In the genomic region with DNA sequence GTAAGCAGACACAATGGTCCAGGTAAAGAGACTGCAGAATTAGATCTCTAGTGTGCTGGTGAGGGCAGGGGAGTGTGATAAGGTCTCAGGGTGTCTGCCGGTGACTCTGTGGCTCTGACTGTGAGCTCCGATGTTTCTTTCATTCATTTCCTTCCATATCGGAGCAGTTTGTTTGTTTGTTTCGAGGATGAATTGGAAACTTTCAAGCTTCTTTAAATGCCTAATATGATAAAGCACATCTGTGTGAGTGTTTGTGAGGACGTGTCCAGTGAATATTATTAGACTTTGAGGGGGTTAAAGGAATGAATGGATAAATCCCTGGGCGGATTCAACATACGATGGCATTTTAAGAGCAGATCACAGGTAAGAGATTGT, we compare ENCODE assay signal across 8 mouse cellular contexts. TPM values are rescaled to one million over a fixed set of nuclear protein-coding genes. Genes with fewer than 3 reads are reported as not detected.
DNase-seq lines count a peak whose midpoint lies in the region; ATAC-seq and TF ChIP-seq lines count a peak whose summit lies in the region.

No protein-coding gene starts in this region.

- H3K27me3 ChIP-seq in kidney, embryonic 16.5 days (ENCODE audit: insufficient read depth, low read length), result no peaks in the 10 kb centered on the region
- H3K27me3 ChIP-seq in hindbrain, embryonic 16.5 days (replicated peaks; ENCODE audit: control insufficient read depth, insufficient read depth, low read length), result no peaks in the 10 kb centered on the region

- peak overlapping the region; percentile 38; the same call in 1 of the 2 replicates for H3K27ac ChIP-seq in kidney, embryonic 16.5 days (ENCODE audit: low read length)
- no peak overlapping the region for H3K27ac ChIP-seq in bone marrow, adult 2 months (ENCODE audit: control insufficient read depth, insufficient read depth, low read depth, low read length, poor library complexity)
- peak overlapping the region; percentile 72 for H3K27ac ChIP-seq in hindbrain, embryonic 16.5 days (ENCODE audit: low read depth, low read length)

- no peak for TF ChIP-seq CTCF in bone marrow, adult 2 months (IDR thresholded peaks at IDR 0.05; ENCODE audit: control insufficient read depth, insufficient read depth, low read length)

- peaks cover 12% of the 10 kb centered on the region for H3K4me1 ChIP-seq in kidney, embryonic 16.5 days (ENCODE audit: insufficient read depth, low read length)
- H3K4me1 ChIP-seq in bone marrow, adult 2 months (ENCODE audit: control insufficient read depth, insufficient read depth, low read length), result peaks cover 3% of the 10 kb centered on the region; the same call in 1 of the 2 replicates
- H3K4me1 ChIP-seq in hindbrain, embryonic 16.5 days (ENCODE audit: control insufficient read depth, insufficient read depth, low read depth, low read length), result peaks cover 11% of the 10 kb centered on the region

- no peak for DNase-seq in kidney, adult 18-20 months
- DNase-seq in naive thymus-derived CD4-positive, alpha-beta T cell, adult 2 months (ENCODE audit: low read depth), result peak; percentile 69
- DNase-seq in spleen, postnatal 14 days (ENCODE audit: low spot score in 2 of 2), result no peak
- no peak for DNase-seq in left cerebral cortex, postnatal 4 days
- DNase-seq in adrenal gland, adult 8-10 months, result no peak

- ATAC-seq in kidney, embryonic 16.5 days (ENCODE audit: low FRiP score, low TSS enrichment), result no peak
- no peak for ATAC-seq in hindbrain, embryonic 16.5 days

- H3K9me3 ChIP-seq in kidney, embryonic 16.5 days (ENCODE audit: low read length), result no peaks in the 10 kb centered on the region
- no peaks in the 10 kb centered on the region for H3K9me3 ChIP-seq in hindbrain, embryonic 16.5 days (ENCODE audit: control insufficient read depth, low read length)

- H3K4me2 ChIP-seq in kidney, embryonic 16.5 days (replicated peaks; ENCODE audit: low read depth, low read length), result peak overlapping the region; percentile 56
- H3K4me2 ChIP-seq in hindbrain, embryonic 16.5 days (ENCODE audit: low read length), result peak overlapping the region; percentile 56

- WGBS in kidney, embryonic 16.5 days, result 20% methylated on average over 7 of the region's 7 CpGs
- 28% methylated on average over 7 of the region's 7 CpGs for WGBS in bone marrow, adult 2 months
- WGBS in hindbrain, embryonic 16.5 days, result 19% methylated on average over 7 of the region's 7 CpGs

- intact Hi-C loops in left cerebral cortex, postnatal 4 days (cut with DNase I), result loop anchor here (2.0 kb wide), 1 partner anchor 39 kb away; no protein-coding TSS in a partner anchor

- H3K9ac ChIP-seq in kidney, embryonic 16.5 days (replicated peaks; ENCODE audit: low read length), result peak overlapping the region; percentile 68; the same call in 1 of the 2 replicates
- H3K9ac ChIP-seq in hindbrain, embryonic 16.5 days (ENCODE audit: low read depth, low read length), result peak overlapping the region; percentile 36

- no peak for TF ChIP-seq POLR2A in bone marrow, adult 2 months (IDR thresholded peaks at IDR 0.05; ENCODE audit: borderline replicate concordance, control insufficient read depth, low read depth, low read length)

- no peaks in the 10 kb centered on the region for H3K36me3 ChIP-seq in kidney, embryonic 16.5 days (ENCODE audit: insufficient read depth, low read length)
- no peaks in the 10 kb centered on the region for H3K36me3 ChIP-seq in hindbrain, embryonic 16.5 days (ENCODE audit: control insufficient read depth, insufficient read depth, low read length)

- peak overlapping the region; percentile 67 for H3K4me3 ChIP-seq in kidney, embryonic 16.5 days (ENCODE audit: low read length)
- H3K4me3 ChIP-seq in bone marrow, adult 2 months (replicated peaks; ENCODE audit: control insufficient read depth, low read depth, low read length), result peak overlapping the region; percentile 36
- peak overlapping the region; percentile 58 for H3K4me3 ChIP-seq in hindbrain, embryonic 16.5 days (ENCODE audit: low read length)

RNA-seq across cellular contexts. Expression of gene Klrb1c, which starts 10.9 kb away (rescaled TPM):
- polyA plus RNA-seq in kidney, embryonic 16.5 days (2015; fragmentation: Nextera tagmentation; extraction: Ambion mirVana), result 0.06 and 0.30 TPM in 2 replicates
- polyA plus RNA-seq in bone marrow, adult 2 months (2011; ENCODE audit: insufficient read depth, insufficient read length, low replicate concordance, missing spikeins), result 0.77 and 6.6 TPM in 2 replicates
- polyA plus RNA-seq in hindbrain, embryonic 16.5 days (2015; fragmentation: Nextera tagmentation; extraction: Ambion mirVana), result 0.11 and 0.15 TPM in 2 replicates
- not detected for total RNA-seq in left cerebral cortex, postnatal 4 days (2021)
- 1 to 10 TPM in 1 of 4 experiments, under 1 TPM in 3; 0.22 to 1.0 (median 0.56) TPM for total RNA-seq in adrenal gland, adult 8-10 months (2022)

RNA-seq across cellular contexts. Expression of gene Gm44511, which starts 26.2 kb away (rescaled TPM):
- not detected in 2 replicates for polyA plus RNA-seq in kidney, embryonic 16.5 days (2015; fragmentation: Nextera tagmentation; extraction: Ambion mirVana)
- 2.3 TPM in 1 of 2 replicates, not detected in the other for polyA plus RNA-seq in bone marrow, adult 2 months (2011; ENCODE audit: insufficient read depth, insufficient read length, low replicate concordance, missing spikeins)
- polyA plus RNA-seq in hindbrain, embryonic 16.5 days (2015; fragmentation: Nextera tagmentation; extraction: Ambion mirVana), result not detected in 2 replicates
- total RNA-seq in left cerebral cortex, postnatal 4 days (2021), result not detected
- under 1 TPM in 1 of 4 experiments, not detected in 3; 0.54 TPM for total RNA-seq in adrenal gland, adult 8-10 months (2022)

RNA-seq across cellular contexts. Expression of gene Klrb1b, which starts 26.2 kb away (rescaled TPM):
- 0.36 TPM in 1 of 2 replicates, not detected in the other for polyA plus RNA-seq in kidney, embryonic 16.5 days (2015; fragmentation: Nextera tagmentation; extraction: Ambion mirVana)
- 0.68 TPM in 1 of 2 replicates, not detected in the other for polyA plus RNA-seq in bone marrow, adult 2 months (2011; ENCODE audit: insufficient read depth, insufficient read length, low replicate concordance, missing spikeins)
- polyA plus RNA-seq in hindbrain, embryonic 16.5 days (2015; fragmentation: Nextera tagmentation; extraction: Ambion mirVana), result not detected in 2 replicates
- total RNA-seq in left cerebral cortex, postnatal 4 days (2021), result not detected
- under 1 TPM in 2 of 4 experiments, not detected in 2; 0.17 to 0.31 TPM for total RNA-seq in adrenal gland, adult 8-10 months (2022)
